Mouse (Mus musculus): ENCODE measurements around the gene Nos3.
A peak's percentile ranks its signal among the peaks of the same experiment; 100 is the strongest.

Nos3 gene

DNA sequence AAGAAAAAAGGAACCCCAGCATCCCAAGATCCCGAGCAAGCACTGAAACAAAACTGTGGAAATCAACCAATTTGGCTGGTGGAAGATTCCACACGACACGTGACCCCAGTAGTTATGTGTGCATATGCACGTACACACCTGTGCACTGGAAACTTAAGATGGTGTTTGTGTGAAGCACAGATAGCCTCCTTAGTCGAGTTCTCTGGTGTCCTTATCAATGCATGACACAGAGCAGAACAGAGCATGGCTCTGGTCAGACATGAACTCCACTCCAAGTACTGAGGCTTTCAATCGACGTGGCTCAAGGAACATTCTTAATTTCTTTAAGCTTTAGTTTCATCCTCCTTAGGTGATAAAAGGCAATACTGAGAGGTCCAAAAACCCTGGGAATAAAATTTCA is 18.3 kb upstream of the Nos3 start:
- DNase-seq = no peak

DNA sequence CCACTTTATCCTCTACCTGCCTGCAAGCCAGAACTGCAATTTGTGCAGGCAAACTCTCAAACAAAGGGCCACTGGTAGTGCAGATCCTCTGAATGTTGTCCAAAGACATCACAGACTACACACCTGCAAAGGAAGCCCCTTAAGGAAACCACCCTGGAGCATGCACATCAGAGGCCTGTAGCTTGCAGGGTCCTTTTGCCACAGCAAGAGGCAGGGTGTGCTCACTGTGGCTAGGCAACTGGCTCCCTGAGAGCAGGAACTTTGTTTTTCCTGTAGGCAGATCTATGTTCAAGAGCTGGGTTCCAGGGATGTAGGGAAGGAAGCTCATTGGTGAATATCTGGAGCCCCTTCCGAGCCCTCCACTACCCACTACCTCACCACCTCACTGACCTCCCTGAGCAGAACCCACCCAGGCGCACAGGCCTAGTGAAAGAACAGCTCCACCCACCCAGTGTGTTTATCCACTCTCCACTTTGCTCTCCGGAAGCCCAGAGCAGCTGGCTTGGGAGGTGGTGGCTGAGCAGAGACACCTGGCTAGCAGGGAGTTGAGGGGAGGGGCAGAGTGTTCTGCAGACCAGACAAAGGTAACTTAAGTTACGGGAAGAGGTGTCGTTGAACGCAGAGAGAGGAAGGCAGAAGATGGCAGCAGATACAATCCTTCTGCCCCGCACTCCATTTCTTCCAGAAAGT is 17.3 kb upstream of the Nos3 start:
- no peak for DNase-seq

DNA sequence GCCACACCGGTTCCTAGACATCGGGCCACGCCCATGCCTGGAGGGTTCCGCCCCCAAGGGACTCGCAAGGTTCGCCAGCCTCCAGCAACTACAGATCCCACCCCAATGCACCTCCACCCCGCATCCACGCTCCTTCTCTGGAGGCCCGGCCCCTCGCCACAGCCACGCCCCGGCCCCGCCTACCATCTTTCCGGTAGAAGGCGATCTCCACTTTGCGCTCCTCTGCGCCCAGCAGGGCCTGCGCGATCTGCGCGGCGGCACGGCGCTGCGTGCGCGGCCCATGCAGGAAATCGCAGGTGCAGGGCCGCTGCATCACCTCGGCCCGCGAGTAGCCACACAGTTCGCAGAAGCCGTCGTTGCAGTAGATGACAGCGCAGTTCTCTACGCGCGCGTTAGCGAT is 16.5 kb upstream of the Nos3 start:
- peak; percentile 73 for DNase-seq

DNA sequence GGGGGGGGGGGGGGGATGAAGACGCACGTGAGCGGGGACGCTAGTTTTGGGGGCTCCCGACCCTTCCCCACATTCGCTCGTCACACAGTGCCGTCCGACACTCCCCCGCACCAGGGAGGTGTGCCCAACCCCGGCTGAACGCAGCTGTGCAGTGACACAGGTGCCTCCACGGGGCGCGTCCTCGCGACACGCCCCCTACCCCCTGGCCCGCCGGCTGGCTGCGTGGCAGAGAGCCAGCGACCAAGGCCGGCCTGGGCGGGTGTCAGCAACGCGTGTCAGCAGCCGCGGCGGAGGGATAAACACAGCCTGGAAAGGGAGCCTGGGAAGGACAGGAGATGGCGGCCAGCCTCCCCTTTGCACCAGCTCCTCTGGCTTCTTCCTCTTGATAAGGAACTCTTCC is 16.1 kb upstream of the Nos3 start:
- peak; percentile 41 for DNase-seq

DNA sequence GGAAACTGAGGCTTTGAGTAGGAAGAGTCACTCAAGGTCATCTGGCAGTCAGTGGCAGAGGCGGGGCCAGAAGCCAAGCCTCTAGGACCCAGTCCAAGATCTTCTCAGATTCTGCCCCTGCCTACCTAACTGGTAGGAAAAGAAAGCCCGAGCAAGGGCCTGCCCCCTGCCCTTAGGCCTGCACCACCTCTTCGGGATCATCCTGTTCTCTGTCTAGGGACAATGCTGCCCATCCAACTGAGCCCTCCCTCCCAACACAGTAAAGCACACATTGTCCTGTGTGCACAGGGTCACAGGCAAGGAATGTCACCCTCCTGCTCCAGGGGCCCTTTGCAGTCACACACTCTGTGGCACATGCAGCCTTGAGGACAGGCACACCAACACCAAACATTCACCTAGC is 14.5 kb upstream of the Nos3 start:
- DNase-seq = no peak

DNA sequence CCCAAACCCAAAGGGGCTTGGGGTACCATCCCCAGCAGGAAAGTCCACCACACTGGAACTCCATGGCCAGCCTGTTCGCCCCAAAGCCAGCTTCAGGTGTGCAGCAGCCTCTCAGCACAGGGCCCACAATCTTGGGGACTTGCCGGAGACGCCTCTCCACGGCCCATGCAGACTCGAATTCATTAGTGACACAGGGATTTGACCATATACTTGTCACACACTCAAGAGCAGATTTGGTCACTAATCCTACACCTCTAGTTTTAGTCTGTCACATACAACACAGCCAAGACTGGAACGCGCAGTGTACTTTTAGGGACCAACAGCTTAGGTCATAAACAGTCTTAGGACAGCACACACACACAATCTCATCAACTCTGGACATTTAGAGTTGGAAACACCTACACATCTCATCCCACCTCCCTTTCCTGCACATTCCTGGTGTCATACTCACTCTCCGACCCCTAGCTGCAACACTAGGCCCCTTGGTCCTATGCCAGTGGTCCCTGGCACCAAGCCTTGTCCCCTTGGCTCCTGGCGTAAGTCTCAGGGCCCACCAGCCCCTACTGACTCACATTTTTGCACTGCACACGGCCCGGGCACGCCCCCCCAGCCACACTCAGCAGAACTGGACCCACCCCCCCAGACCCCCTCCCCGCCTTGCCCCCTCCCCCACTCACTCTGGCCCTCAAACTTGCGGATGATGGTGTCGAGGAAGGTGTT is 13.9 kb upstream of the Nos3 start:
- DNase-seq = no peak

DNA sequence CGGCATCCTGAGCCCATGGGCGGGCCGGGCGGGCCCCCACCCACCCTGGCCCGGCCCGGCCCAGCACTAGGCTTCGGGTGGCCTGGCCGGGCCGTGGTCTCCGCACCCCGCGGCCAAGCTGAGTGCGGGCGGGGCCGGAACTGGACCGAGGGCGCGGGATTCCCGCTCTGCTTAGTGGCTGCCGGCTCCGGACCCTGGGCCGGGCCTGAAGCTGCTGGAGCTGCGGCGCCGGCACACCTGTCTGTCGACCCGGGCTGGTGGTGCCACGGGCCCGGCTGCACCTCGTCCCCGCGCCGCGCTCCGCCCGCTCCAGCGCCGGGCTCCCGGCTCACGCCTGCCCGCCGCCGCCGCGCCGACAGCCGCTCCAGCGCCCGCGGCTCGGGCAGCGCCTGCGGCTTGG is 13.3 kb upstream of the Nos3 start, which contains the start of gene Kcnh2:
Gene Kcnh2, minus strand, starts transcription at position 327 of the 400 bp plus-strand sequence.
- no peak for DNase-seq

DNA sequence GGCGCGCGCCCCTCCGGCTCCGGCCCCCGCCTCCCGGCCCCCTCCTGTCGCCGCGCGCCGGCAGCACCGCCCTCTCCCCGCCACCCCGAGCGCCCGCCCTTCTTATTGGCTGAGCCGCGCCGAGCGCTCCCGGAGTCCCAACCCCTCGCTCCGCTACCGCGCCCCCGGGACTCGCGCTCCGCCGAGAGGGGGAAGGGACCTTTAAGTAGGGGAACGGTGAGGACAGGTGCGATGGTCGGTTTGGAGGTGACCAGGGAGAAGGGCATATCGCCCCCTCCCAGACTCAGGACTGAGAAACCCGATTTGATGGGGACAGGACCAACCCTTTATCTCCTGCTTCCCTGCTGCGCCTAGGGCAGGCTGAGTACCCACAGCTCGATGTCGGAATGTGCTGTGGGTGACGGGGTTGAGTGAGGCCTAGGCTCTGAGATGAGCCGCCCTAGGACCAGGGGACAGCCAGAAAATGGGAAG is 12.9 kb upstream of the Nos3 start:
- DNase-seq = peak; percentile 86

DNA sequence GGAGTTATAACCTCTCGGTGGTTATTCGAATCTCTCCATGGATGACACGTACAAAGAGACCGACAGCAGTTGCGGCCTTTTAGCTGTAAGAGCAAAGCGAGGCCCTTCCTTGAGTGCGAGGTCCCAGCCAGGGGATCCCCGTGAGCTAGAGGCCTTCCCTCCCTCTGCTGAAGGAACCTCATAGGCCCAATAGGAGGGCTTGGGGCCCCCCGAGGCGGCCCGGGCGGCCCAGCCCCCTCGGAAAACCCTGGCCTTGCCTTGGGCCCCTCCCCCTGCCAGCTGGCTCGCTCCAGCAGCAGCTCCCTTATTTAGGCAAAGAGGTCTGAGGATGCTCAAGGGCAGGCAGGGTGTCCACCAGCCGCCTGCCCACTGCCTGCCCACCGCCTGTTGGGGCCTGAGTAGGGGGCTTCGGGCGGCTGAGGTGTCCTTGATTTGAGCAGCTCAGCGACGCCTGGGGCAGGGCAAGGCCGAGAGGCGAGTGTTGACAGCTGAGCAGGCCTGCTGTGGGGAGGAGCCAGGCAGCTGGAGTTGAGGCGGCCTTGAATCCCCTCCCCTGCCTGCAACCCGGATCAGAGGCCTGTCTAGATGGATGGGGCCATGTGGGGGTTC is 12.3 kb upstream of the Nos3 start:
- DNase-seq = no peak

DNA sequence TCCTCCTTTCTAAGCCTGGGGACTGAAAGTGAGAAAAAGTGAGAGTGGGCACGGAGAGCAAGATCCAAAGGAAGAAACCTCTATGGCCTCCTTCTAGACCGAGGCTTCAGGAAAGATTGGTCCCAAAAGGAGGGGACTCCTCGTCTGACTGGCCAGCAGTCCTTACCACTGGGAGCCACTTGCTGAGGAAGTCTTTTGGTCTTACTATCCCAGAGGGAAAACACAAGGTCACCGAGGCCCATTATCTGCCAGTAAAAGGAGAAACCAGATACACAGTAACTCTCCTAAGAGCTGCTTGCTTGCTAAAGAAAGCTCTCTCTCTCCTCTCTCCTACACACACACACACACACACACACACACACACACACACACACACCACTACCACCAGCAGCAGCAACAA is 11.3 kb upstream of the Nos3 start:
- DNase-seq = no peak

DNA sequence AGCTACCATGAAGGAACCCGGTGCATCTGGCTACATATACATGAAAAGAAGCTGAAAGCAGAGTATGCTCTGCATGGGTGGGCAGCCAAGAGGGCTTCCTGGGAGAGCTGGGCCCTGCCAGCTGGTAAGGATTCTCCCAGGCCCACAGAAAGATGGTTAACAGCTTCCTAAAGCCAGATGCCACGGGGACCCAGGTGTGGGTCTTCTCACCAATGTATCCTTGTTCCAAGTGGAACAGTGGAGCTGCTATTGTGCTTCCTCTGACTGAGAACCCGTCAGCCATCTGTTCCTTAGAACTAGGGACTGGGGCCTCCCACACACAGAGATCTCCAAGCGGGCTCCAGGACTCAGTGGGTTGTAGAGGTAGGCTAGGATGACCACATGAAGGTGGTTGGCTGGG is 7.8 kb upstream of the Nos3 start:
- no peak for DNase-seq

DNA sequence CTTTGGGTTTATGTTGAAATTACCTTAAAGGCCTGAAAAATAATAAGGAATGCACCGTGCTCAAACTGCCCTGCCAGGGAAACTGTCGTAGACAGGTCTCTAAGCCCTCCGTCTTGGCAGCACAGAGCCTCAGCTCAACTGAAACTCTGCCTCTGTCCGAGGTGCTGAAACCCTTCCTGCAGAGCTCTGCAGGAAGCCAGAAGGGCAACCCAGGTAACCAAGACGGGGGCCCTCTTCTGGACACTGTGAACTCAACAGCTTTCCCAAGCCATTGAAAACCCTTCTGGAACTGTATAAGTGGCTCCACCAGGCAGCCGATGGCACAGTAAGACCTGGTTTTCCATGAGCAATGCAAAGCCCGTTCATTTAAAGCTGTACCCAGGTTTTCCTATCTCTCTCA is 7.1 kb upstream of the Nos3 start:
- DNase-seq = no peak

DNA sequence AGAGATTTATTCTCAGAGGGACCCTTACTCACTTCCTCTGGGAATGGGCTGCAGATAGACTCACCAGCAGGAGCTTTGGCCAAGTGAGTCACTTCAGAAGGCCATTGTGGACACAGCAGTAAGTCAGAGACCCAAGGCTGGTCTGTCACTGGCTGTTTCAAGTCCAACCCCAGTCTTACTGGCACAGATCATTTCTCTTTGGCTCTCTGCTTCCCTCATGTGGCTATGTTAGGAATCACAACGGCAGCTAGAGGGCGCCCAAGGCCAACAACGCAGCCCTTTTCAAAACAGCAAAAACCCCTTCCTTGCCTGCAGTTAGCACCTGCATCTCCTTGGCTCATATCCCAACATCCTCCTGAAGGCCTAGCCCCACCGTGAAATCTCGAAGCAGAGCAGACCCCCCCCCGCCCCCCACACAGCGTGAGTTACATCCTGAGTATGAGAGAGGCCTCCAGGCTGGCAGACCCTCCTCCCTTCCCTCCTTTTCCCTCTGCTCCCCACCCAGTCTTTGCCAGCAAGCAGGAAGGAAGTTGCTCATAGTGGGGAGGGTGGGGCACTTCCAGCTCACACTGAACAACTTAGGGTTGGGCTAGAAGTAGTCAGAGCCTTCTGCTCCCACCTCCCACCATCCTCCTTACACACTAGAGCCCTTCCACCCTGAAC is 3.7 kb upstream of the Nos3 start:
- peak; percentile 89 for DNase-seq

DNA sequence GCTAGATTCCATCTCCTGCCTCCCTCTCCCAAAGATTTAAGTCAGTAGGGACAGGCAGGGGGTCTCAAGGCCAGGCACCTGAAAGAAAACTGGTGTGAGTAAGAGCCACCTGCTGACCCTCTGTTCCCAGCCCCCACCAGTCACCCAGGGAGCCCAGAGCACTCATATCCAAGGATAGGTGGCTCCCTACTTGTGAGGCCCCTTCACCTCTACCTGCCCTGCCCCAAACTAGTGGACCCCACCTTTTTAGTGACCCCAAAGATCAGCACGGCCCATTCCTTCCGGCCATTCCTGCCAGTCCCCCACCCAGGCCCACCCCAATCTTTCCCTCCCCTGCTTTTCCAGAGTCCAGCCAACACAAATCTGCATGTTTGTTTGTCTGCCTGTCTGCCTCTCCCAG is 1.1 kb upstream of the Nos3 start:
- DNase-seq = no peak

DNA sequence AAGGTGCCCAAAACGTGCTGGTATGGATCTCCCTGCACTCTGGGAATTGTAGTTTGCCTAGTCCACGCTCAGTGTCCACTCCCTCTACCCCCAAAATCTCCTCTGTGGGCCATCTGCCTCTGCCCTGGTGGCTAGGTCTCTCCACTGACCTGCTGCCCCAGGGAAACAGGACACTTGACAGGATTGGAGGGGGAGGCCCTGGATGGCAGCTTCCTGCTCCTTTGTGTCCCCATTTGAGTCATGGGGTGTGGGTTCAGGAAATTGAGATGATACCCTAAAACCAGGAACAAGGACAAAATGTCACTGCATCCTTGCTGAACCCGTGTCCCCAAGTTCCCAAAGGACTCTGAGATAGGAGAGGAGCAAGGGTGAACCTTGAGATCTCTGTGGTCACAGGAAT is 549 bp upstream of the Nos3 start:
- DNase-seq = no peak

DNA sequence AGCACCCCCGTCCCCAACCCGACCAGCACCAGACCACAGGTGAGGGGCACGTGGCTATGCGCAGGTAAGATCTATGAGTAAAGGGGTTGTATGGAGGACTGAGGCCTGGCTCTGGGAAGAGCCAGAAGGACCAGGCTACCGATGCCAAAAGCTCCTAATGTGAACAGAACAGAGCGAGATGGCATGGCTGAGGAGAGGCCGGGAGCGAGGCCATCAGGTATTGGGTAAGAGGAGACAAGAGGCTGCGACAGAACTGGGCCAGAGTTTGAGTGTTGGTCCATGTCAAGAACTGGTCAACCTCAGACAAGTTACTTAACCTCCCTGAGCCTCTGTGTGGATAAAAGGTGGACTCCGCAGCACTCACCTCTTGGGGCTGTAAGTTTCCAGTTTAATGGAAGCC is 353 bp downstream of the Nos3 start:
- DNase-seq = no peak

DNA sequence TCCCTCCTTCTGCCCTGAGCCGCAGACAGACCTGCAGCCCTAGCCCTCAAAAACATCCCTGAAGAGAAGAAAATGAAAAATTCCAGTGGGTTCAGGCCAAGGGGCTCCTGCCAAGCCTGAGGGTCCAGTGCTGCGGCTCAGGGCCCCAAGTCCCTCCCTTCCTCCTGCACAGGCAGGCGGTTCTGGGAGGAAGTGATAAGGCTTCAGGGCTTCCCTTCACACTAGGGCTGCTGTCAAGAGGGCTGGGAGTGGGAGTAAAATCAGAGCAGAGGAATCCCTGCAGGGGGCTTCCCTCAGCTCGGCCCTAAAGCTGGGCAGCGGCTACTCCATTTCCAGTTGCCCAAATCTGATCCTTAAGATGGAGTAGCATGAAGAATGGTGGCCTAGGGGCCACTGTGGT is 918 bp downstream of the Nos3 start:
- DNase-seq = no peak

DNA sequence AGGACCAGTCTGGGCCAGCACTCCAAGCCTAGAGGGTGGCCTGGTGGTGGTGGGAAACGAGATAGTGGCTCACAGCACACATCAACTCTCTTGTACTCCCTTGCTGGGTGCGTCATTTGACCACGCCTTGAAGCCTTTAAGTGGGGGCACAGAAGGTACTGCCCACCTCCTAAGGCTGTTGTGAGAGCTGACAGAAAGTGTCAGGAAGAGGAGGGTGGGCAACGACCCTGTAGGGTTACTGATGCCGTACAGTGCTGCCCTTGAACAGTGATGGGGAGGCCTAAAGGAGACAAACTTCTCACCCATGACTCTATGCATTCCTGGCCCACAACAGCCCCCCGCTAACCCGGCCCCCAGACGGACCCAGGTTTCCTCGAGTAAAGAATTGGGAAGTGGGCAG is 1.8 kb downstream of the Nos3 start:
- DNase-seq = no peak

DNA sequence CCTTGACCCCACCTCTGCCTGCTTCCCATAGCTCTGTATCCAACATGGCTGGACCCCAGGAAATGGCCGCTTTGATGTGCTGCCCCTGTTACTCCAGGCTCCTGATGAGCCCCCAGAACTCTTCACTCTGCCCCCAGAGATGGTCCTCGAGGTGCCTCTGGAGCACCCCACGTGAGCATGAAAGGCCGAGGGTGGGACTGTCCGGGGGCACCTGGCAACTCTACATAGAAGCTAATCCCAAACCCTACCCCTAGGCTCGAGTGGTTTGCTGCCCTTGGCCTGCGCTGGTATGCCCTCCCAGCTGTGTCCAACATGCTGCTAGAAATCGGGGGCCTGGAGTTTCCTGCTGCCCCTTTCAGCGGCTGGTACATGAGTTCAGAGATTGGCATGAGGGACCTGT is 5.2 kb downstream of the Nos3 start:
- no peak for DNase-seq

DNA sequence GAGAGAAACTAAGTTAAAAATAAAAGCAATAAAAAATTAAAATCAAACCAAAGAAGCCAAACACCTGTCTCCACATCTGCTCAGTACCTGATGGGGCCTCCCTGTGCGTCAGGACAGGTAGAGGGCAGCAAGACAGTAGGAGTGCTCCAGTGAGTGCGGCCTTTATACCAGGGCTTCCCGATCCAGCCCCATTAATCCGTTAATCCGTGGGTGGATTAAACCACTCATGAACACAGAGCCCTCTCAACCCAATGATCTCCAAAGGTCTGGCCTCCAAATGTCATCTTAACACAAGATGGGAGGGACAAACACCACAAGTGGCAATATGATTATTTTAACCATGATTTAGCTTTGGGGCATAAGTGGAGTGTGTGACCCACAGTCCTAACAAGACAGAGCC is 9.2 kb downstream of the Nos3 start:
- DNase-seq = no peak

DNA sequence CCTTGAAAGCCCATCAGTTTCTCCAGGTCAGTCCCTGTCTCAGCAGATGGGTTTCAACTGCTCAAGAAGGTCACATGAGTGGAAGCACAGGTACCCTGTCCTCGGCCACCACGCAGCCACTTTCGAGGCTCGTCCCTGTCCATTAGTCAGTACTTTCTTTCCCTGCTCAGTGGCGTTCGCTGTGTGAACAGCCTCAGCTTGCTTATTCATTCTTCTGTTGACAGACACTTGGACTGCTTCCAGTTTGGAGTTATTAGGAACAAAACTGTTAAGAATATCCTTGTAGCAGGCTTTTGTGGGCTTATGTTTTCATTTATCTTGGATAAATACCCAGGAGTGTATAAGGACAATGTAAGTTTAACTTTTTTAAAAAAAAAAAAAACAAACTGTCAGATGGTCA is 9.6 kb downstream of the Nos3 start:
- DNase-seq = no peak

DNA sequence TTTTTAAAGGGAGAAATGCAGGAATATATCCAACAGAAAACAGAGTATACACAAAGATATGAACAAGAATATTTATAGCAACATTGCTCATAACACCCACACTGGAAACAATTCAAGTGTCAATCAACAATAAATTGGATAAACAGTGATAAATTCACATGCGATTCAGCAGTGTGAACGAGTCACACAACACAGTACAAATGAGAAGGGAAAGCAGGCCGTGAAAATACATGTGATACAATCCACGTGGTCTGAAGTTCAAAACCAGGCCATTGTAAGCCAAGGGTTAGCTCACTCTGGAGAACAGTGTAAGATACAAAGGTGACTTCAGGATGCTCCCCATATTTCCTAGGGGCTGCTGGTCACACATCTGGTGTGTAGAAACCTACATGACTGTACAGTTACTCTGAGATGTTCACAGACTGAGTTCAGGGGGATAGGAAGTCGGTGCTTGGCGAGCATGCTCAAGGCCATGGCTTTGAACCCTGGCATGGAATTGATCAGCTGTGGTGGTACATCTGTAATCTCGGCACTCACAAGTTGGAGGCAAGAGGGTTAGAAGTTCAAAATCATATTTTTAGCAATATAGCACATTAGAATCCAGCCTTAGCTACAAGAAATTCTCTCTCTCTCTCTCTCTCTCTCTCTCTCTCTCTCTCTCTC is 10.2 kb downstream of the Nos3 start:
- DNase-seq = no peak

DNA sequence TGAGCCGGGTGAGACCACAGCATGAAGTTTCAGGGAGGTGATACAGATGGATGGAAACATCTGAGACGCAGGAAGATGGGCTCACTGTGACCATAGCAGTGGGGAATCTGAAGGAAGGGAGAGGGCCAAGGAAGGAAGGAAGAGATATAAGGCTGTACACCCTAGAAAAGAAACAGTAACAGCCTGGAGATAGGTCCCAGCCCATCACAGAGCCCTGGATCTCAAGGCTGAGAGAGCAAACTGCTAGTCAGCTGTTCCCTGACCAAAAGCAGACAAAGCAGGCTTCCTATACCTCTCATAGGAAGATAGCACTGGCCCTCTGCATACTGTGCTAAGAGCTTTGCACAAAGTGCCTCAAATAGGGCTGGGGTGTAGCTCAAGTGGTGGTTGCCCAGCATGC is 14.1 kb downstream of the Nos3 start:
- no peak for DNase-seq

All from cerebellum, adult 8-10 months (tissue).